Mouse (Mus musculus) embryonic facial prominence, embryonic 10.5 days (tissue): ENCODE results near the gene Abca12. TPM values are rescaled to one million over a fixed set of nuclear protein-coding genes. Genes with fewer than 3 reads are reported as not detected.
A peak's percentile ranks its signal among the peaks of the same experiment; 100 is the strongest.

Experiments used
- DNase-seq: peaks from one replicate; pipeline ENCODE4 v3.0.0-alpha.2; 2017; ENCODE audit warnings: low spot score
- H3K27ac ChIP-seq: fragments of 300-500 bp; sonication (generic); replicated peaks from 2 replicates; pipeline ENCODE4 v1.5.1; 2016; ENCODE audit warnings: mild to moderate bottlenecking
- H3K27me3 ChIP-seq: fragments of 300-500 bp; sonication (generic); replicated peaks from 2 replicates; pipeline ENCODE4 v1.6.1; 2016; ENCODE audit warnings: low read depth, mild to moderate bottlenecking; ENCODE audit not compliant: poor library complexity, severe bottlenecking
- H3K36me3 ChIP-seq: fragments of 300-500 bp; sonication (generic); replicated peaks from 2 replicates; pipeline ENCODE4 v1.6.1; 2016; ENCODE audit warnings: mild to moderate bottlenecking, moderate library complexity
- H3K4me1 ChIP-seq: fragments of 300-500 bp; sonication (generic); 2 replicates; pipeline ENCODE4 v1.6.1; 2016
- H3K4me3 ChIP-seq: fragments of 300-500 bp; sonication (generic); 2 replicates; pipeline ENCODE4 v1.5.1; 2016; ENCODE audit warnings: mild to moderate bottlenecking, moderate library complexity
- H3K9me3 ChIP-seq: fragments of 300-500 bp; sonication (generic); 2 replicates; pipeline ENCODE4 v1.6.1; 2016; ENCODE audit warnings: mild to moderate bottlenecking
- WGBS: fragments of 180-500 bp; shearing (Covaris S2); methylation state at CpG from one replicate; pipeline ENCODE4 v1.1.7; 2016; 5-methylcytosine and 5-hydroxymethylcytosine counted together
- polyA plus RNA-seq: library from polyadenylated mRNA; unstranded; fragments of >200 nt; fragmentation: Nextera tagmentation; extraction: Ambion mirVana; gene quantifications from 2 replicates; pipeline ENCODE4 v1.2.1, GENCODE M21; 2016

Abca12 gene
- polyA plus RNA-seq, 1 experiment from 2014 or later = not detected

DNA sequence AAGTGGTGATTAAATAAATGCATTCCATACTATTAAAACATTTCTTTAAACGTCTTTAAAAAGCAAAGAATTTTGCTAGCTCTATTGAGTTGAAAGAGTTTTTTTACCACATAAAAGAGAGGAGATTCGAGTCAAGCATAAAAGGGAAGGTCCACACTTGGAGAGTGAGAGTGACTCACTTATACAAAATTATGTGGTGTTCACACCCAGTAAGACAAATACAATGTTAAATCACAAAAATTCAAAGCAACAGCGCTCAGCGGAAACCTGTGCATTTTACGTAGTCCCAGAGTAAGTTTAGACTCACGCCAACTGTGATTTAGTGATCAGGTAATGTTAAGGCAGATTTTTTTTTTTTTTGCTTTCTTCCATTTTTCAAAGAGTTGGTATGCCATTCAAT is 104.1 kb downstream of the Abca12 start:
- WGBS = 91% methylated on average over 6 of the region's 6 CpGs
- Histone ChIP-seq H3K36me3 (no peaks in the 10 kb centered on the region), H3K4me1 (peaks cover 19% of the 10 kb centered on the region), H3K27ac (no peak overlapping the region), H3K4me3 (no peak overlapping the region), H3K9me3 (no peaks in the 10 kb centered on the region), H3K27me3 (no peaks in the 10 kb centered on the region)
- no peak for DNase-seq

DNA sequence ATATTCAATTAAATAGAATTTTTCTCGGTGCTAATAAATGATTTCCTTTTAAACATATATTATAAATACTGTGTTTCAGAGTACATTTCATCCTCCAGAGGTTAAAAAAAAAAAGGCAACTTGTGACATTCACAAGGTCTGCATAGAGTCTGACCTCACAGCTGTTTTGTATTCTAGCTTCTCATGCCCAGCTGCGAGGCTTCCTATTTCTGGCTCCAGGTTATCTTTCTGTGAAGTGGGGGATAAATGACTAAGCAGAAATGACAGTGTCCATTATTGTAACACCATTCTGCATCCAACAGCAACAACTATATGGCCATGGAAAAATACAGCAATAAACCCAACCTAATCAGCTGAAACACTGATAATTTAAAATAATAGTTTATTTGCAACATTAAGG is 107.3 kb downstream of the Abca12 start:
- Histone ChIP-seq H3K27ac (no peak overlapping the region), H3K4me1 (peaks cover 25% of the 10 kb centered on the region), H3K9me3 (no peaks in the 10 kb centered on the region), H3K27me3 (no peaks in the 10 kb centered on the region), H3K36me3 (no peaks in the 10 kb centered on the region), H3K4me3 (no peak overlapping the region)
- no peak for DNase-seq
- WGBS = 52% methylated on average over 2 of the region's 2 CpGs

DNA sequence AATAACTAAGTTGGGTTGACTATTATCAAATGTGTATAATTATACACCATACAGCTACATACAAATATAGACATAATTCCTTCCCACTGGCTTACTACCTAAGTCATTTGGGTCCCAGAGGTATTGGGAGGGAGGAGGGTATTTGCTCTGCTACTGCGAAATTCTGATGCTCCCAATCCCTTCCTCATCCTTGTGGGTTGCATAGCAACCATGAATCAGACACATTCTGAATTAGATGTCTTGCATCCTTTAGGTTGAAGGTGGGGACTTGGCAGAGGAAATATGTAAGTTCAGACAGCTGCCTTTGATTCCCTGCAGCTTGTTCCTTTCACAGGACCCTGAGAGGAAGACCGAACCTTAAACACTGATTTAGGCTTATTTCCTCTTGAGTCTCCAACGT is 108.5 kb downstream of the Abca12 start:
- H3K9me3 ChIP-seq = no peaks in the 10 kb centered on the region
- 39% methylated on average over 3 of the region's 3 CpGs for WGBS
- no peaks in the 10 kb centered on the region for H3K27me3 ChIP-seq
- no peak overlapping the region for H3K4me3 ChIP-seq
- DNase-seq = peak; percentile 15
- H3K27ac ChIP-seq = no peak overlapping the region
- H3K4me1 ChIP-seq = peaks cover 25% of the 10 kb centered on the region
- no peaks in the 10 kb centered on the region for H3K36me3 ChIP-seq

DNA sequence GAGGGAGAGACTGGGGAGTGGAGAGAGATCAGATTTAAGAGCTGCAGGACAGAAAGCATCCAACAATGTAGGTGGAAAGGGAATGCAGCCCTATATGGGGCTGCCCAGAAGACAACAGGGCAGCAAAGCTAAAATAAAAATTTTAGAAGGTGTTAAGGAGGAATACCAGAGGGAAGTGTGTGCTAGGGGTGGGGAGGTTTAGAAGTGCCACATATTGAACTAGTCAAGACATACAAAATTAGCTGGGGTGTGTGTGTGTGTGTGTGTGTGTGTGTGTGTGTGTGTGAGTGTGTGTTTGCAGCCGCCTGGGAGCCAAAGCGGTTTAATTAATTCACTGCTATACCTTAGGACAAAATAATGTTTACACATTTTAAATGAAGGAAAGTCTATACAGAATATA is 110.1 kb downstream of the Abca12 start:
- 89% methylated on average over 2 of the region's 2 CpGs for WGBS
- H3K27me3 ChIP-seq = no peaks in the 10 kb centered on the region
- no peak overlapping the region for H3K4me3 ChIP-seq
- H3K9me3 ChIP-seq = no peaks in the 10 kb centered on the region
- H3K4me1 ChIP-seq = peaks cover 25% of the 10 kb centered on the region
- no peak for DNase-seq
- no peak overlapping the region; the same call in 1 of the 2 replicates for H3K27ac ChIP-seq
- no peaks in the 10 kb centered on the region for H3K36me3 ChIP-seq

DNA sequence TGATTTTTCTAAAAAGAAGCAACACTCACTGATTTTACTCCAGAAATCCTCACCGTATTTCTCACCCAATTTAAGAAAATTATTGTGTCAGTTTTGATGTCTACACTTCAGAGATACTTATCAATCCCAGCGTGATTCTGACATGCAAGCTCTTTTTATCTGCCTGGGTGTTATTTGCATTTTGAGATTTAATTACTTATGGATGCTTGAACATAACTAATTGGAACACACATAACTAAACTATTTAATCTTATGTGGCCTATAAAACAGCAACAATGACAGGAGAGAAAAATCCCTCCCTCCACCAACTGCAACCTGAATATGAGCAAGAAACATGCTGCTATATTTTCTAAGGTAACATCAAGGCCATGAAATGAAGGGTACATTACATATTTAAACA is 117.7 kb downstream of the Abca12 start:
- no peaks in the 10 kb centered on the region for H3K36me3 ChIP-seq
- no peak for DNase-seq
- no peaks in the 10 kb centered on the region for H3K9me3 ChIP-seq
- WGBS = 72% methylated on average over 2 of the region's 2 CpGs
- H3K27me3 ChIP-seq = no peaks in the 10 kb centered on the region
- H3K4me3 ChIP-seq = no peak overlapping the region
- H3K27ac ChIP-seq = no peak overlapping the region
- H3K4me1 ChIP-seq = no peaks in the 10 kb centered on the region

DNA sequence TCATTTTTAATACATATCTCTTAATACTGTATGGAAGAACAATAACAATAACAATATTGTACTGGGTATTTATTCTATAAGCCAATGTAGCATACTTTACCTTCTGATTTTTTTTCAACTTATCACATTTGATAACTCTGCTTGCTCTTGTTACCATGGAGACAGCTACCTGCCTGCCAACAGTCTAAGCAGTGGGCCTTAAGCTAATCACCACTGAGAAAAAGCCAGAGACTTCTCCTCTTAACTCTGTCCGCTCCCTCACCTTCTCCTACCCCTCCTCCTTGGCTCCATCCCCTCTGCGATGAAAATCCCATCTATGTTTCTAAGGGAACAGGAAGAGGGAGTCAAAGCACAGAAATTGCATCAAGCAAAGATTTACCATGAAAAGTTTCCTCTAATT is 118.1 kb downstream of the Abca12 start:
- Histone ChIP-seq H3K4me1 (no peaks in the 10 kb centered on the region), H3K4me3 (no peak overlapping the region), H3K36me3 (no peaks in the 10 kb centered on the region), H3K27ac (no peak overlapping the region), H3K27me3 (no peaks in the 10 kb centered on the region), H3K9me3 (no peaks in the 10 kb centered on the region)
- no peak for DNase-seq
- WGBS = 81% methylated on average over 2 of the region's 2 CpGs

DNA sequence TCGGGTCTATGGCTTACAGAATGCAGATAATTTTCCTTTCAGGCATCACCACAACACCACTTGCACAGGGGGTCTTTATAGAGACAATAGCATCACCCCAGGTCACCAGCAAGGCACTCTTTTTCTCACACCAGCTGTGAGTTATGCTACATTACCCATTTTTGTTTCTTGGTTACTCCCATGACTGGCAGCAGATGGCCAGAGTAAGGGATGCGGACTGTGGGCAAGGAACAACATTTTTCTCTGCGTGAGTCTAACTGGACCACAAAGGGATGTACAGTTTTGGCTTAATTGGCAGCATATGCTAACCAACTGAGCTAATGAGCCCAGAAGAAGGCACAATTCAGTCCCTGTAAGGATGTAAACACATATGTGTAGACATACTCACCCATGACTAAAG is 122.8 kb downstream of the Abca12 start:
- Histone ChIP-seq H3K4me3 (no peak overlapping the region), H3K9me3 (no peaks in the 10 kb centered on the region), H3K36me3 (no peaks in the 10 kb centered on the region), H3K4me1 (no peaks in the 10 kb centered on the region), H3K27me3 (no peaks in the 10 kb centered on the region), H3K27ac (no peak overlapping the region)
- 75% methylated on average over 3 of the region's 3 CpGs for WGBS
- no peak for DNase-seq

DNA sequence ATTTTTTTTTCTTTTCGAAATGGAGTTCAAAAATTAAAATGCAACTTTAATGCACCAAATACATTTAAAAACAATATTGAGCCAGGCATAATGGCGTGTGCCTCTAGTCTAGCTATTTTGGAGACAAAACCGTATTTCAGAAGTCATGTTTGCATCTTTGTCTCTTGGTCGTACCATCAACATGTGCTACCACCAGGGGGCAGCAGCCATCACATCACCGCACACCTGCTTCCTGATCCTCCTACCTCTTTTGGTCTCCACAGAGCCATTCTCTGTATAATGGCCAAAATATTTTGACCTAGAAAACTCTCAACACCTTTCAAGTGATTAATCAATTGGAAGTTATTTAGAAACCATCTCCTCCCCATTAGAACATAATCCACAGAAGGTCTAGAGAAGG is 125.2 kb downstream of the Abca12 start:
- H3K4me3 ChIP-seq = no peak overlapping the region
- no peak overlapping the region for H3K27ac ChIP-seq
- H3K9me3 ChIP-seq = no peaks in the 10 kb centered on the region
- DNase-seq = peak; percentile 78
- H3K36me3 ChIP-seq = no peaks in the 10 kb centered on the region
- 26% methylated on average over 5 of the region's 5 CpGs for WGBS
- no peaks in the 10 kb centered on the region for H3K27me3 ChIP-seq
- H3K4me1 ChIP-seq = no peaks in the 10 kb centered on the region

DNA sequence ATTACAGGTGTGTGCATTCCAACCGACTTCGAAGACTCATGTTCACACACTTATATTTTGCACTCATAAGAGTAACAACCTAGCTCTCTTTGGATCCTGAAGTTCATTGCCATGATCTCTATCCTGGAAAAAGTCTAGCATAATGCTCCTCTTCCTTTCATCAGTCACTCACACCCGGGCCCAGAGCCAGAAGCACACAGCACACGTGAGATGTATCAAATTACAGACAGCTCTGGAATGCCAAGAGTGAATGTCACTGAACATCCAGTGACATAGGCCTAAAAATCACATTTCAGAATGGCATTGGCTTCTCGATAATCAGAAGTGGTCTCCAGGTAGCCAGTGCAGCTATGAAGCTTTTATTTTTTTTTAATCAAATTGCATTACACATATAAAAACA is 137.8 kb downstream of the Abca12 start:
- Histone ChIP-seq H3K27me3 (no peaks in the 10 kb centered on the region), H3K9me3 (no peaks in the 10 kb centered on the region), H3K4me1 (peaks cover 4% of the 10 kb centered on the region; the same call in 1 of the 2 replicates), H3K4me3 (no peak overlapping the region), H3K27ac (no peak overlapping the region), H3K36me3 (no peaks in the 10 kb centered on the region)
- peak; percentile 13 for DNase-seq
- WGBS = 52% methylated on average over 5 of the region's 5 CpGs

DNA sequence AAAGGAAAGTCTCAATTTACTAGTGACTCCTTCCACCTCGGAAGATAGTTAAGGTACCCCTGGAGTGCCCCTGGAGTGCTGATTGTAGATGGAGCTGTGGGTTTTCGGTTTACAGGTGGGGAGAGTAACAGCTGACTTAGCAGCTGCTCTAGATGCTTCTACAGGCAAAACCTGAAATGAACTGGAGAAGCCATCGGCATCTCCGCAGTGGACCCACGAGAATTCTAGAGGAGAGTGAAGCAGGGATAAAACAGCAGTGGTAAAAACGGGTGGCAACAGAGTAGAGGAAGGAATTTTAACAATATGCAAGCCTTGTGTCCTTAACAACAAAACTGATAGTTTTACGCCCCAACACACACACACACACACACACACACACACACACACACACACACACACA is 142.2 kb downstream of the Abca12 start:
- no peaks in the 10 kb centered on the region for H3K27me3 ChIP-seq

DNA sequence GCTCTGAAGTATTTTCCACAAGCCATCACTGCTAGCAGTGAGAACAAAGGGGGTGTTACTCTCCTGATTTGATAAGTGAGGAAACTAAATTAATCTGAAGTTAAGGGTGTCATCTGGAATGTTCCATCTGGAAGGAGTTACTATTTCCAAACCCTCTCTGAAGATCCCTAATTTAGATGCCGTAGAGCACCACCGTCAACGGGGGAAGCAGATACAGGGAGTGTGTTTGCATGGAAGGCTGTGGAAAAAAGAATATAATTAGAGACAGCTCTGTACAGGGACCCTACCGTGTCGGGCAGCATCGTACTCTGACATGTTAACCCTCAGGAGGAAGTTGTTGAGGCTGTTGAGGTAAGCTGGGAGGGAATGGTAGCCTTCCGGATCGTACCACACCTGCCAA is 142.6 kb downstream of the Abca12 start:
- Histone ChIP-seq H3K4me1 (peaks cover 3% of the 10 kb centered on the region; the same call in 1 of the 2 replicates), H3K27me3 (no peaks in the 10 kb centered on the region), H3K27ac (no peak overlapping the region), H3K9me3 (no peaks in the 10 kb centered on the region), H3K4me3 (no peak overlapping the region), H3K36me3 (no peaks in the 10 kb centered on the region)
- WGBS = 72% methylated on average over 8 of the region's 8 CpGs
- DNase-seq = no peak

More for the DNA sequence above, 142.2 kb downstream of the Abca12 start:
- no peaks in the 10 kb centered on the region for H3K36me3 ChIP-seq
- no peak overlapping the region for H3K4me3 ChIP-seq
- DNase-seq = no peak
- H3K9me3 ChIP-seq = no peaks in the 10 kb centered on the region
- 78% methylated on average over 7 of the region's 7 CpGs for WGBS
- no peak overlapping the region for H3K27ac ChIP-seq
- peaks cover 4% of the 10 kb centered on the region; the same call in 1 of the 2 replicates for H3K4me1 ChIP-seq

DNA sequence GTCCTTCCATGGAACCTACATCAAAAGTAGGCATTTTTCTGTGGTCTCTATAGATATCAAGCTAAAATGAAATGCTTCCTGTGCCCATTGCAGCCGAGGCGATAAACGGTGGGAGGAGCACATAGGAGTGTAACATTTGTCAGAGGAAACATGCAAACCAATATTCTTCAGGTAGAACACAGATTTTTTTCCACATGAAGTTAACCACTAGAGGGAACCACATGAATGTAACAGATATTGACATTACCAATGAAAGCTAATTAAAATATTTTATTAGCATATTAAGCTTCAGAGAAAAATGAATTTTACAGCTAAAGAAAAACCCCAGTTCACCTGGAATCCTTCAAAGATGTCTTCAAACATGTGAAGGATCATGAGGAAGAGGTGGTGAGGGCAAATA is 144.6 kb downstream of the Abca12 start:
- Histone ChIP-seq H3K27ac (no peak overlapping the region), H3K36me3 (no peaks in the 10 kb centered on the region), H3K9me3 (no peaks in the 10 kb centered on the region), H3K27me3 (no peaks in the 10 kb centered on the region), H3K4me1 (no peaks in the 10 kb centered on the region), H3K4me3 (no peak overlapping the region)
- no peak for DNase-seq
- 91% methylated on average over 3 of the region's 3 CpGs for WGBS

DNA sequence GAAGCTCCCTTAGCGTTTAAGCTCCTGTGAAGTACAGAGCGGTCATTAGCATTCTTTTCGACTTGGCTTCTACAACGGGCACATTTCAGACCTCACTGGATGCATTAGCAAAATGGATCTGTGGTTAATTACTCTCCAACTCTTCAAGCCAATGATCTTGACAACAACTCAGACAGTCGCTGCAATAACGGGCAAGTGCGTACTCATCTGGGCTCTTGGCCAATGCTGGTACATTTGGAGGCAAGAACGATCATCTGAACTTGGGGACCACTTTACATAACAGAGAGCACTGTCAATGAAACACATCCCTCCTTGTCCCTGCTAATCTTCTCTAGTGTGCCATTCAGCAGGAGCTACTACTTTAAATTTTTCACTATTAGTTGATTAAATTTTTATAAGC is 148.1 kb downstream of the Abca12 start:
- no peaks in the 10 kb centered on the region for H3K36me3 ChIP-seq
- H3K27me3 ChIP-seq = no peaks in the 10 kb centered on the region
- 95% methylated on average over 8 of the region's 8 CpGs for WGBS
- H3K4me1 ChIP-seq = no peaks in the 10 kb centered on the region
- no peak overlapping the region for H3K27ac ChIP-seq
- H3K4me3 ChIP-seq = no peak overlapping the region
- H3K9me3 ChIP-seq = no peaks in the 10 kb centered on the region
- no peak for DNase-seq

DNA sequence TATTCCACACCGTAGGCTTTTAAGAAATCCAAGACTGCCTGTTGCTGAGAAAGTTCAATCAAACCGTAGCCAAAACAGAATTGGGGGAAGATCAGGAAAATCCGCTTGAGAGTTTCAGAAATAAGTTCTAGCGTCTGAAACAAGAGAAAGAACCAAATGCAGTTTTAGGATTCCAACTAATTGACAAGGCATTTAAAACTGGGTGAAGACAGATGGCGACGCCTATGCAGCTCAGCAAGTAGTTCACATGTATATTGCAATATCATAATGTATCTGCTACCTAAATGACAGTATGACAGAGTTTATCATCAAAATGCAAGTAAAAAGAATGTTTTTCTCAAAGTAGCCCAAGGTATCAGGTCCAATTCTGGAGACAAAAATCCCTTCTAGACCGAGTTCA is 151.2 kb downstream of the Abca12 start:
- Histone ChIP-seq H3K36me3 (no peaks in the 10 kb centered on the region), H3K9me3 (no peaks in the 10 kb centered on the region), H3K4me1 (no peaks in the 10 kb centered on the region), H3K27ac (no peak overlapping the region), H3K4me3 (no peak overlapping the region), H3K27me3 (no peaks in the 10 kb centered on the region)
- WGBS = 91% methylated on average over 7 of the region's 7 CpGs
- DNase-seq = no peak
